Mouse (Mus musculus): ENCODE measurements around the gene Apoa1. TPM values are rescaled to one million over a fixed set of nuclear protein-coding genes. Genes with fewer than 3 reads are reported as not detected.

Gene Apoa1
- polyA plus RNA-seq, 2 experiments, result 1.1 to 9.3 TPM

DNA sequence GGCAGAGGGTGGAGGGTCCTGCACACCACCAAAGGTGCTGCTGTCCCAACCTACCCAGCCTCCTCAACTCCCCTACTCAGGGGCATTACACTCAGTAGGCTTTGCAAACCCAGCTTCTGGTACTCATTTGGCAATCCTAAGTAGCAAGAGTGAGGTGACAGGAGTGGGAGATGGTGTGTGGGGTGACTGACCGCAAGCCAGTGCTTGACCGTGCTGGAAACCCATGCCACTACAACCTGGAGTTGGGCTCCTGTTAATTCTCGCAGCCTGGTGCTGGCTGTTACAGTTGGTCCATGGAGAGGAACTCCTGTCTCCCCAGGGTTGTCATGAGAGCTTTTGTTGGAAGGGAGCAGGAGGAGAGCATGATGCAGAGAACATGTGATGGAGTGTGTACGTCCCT lies 42.4 kb downstream of the Apoa1 start:
- no peaks in the 10 kb centered on the region for H3K27me3 ChIP-seq (ENCODE audit: control insufficient read depth, insufficient read depth, low read length)
- H3K4me2 ChIP-seq (replicated peaks; ENCODE audit: low read depth, low read length, severe bottlenecking), result no peak overlapping the region
- 93% methylated on average over 4 of the region's 4 CpGs for WGBS
- no peaks in the 10 kb centered on the region for H3K9me3 ChIP-seq (ENCODE audit: control insufficient read depth, low read length)
- peaks cover 14% of the 10 kb centered on the region for H3K36me3 ChIP-seq (ENCODE audit: control insufficient read depth, insufficient read depth, low read length)
- no peak overlapping the region for H3K9ac ChIP-seq (ENCODE audit: low read depth, low read length, severe bottlenecking)
- no peak for TF ChIP-seq POLR2A (IDR thresholded peaks at IDR 0.05; ENCODE audit: borderline replicate concordance, extremely low read depth, insufficient read depth, insufficient read length)
- ATAC-seq (ENCODE audit: low FRiP score, low read depth), result no peak
- H3K4me3 ChIP-seq (replicated peaks; ENCODE audit: low read length), result no peak overlapping the region
- no peak for DNase-seq (ENCODE audit: low spot score)
- peaks cover 5% of the 10 kb centered on the region; the same call in 1 of the 2 replicates for H3K4me1 ChIP-seq (ENCODE audit: control insufficient read depth, insufficient read depth, low read length)
- H3K27ac ChIP-seq (replicated peaks; ENCODE audit: low read depth, low read length), result no peak overlapping the region

DNA sequence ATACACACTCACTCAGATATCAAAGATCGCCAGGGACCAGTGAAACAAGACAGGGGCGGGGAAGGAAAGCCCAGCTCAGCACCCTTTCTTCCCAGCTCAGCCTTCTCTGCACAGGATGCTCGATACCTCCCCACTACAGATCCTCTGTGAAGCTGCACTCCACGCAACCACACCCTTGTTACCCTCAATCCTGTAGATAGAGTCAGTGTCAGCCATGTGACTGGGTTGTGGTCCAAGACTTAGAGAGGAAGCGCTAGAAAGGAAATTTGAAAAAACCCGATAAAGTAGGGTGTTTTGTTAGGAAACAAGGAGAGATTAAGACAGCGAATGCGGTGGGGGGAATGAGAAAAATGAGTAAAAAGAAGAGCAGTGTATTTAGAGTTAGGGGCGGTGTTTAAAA lies 43.7 kb downstream of the Apoa1 start:
- no peaks in the 10 kb centered on the region for H3K27me3 ChIP-seq (ENCODE audit: control insufficient read depth, insufficient read depth, low read length)
- DNase-seq (ENCODE audit: low spot score) (no peak), ATAC-seq (ENCODE audit: low FRiP score, low read depth) (no peak)
- H3K4me2 ChIP-seq (replicated peaks; ENCODE audit: low read depth, low read length, severe bottlenecking), result no peak overlapping the region
- TF ChIP-seq POLR2A (IDR thresholded peaks at IDR 0.05; ENCODE audit: borderline replicate concordance, extremely low read depth, insufficient read depth, insufficient read length), result no peak
- H3K4me3 ChIP-seq (replicated peaks; ENCODE audit: low read length), result 0 out of 2 replicates have a peak overlapping the region, but pooled peaks have one; percentile 82
- WGBS, result 88% methylated on average over 9 of the region's 9 CpGs
- H3K9ac ChIP-seq (ENCODE audit: low read depth, low read length, severe bottlenecking), result no peak overlapping the region
- H3K4me1 ChIP-seq (ENCODE audit: control insufficient read depth, insufficient read depth, low read length), result peaks cover 5% of the 10 kb centered on the region; the same call in 1 of the 2 replicates
- no peaks in the 10 kb centered on the region for H3K9me3 ChIP-seq (ENCODE audit: control insufficient read depth, low read length)
- H3K36me3 ChIP-seq (ENCODE audit: control insufficient read depth, insufficient read depth, low read length), result peaks cover 26% of the 10 kb centered on the region
- H3K27ac ChIP-seq (replicated peaks; ENCODE audit: low read depth, low read length), result no peak overlapping the region

DNA sequence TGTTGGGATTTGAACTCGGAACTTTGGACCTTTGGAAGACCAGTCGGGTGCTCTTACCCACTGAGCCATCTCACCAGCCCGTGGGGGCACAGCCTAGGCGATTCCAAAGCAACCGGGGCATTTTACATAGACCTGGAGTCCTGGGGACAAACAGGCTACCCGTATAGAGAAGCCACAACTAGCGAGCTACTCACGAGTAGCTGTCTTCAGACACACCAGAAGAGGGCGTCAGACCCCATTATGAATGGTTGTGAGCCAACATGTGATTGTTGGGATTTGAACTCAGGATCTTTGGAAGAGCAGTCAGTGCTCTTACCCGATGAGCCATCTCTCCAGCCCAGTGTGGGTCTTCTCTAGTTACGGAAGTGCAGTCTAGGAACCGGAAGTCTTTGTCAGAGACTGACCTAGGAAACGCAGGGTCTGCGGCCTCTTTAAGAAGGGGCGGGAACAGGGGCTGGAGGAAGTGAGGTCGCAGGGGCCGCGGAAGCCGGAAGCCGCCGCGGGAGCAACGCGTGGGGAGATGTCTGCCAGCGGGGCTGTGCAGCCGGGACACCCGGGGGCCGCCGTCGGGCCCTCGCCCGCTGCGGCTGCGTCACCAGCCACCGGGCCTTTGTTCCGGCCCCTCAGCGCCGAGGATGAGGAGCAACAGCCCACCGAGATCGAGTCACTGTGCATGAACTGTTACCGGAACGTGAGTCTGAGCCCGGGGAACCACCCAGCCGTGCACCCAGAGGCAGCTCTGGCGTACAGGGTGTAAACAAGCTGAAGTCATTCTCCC lies 44.5 kb downstream of the Apoa1 start, which contains the start of gene Zpr1:
TSS of gene Zpr1 (plus strand) at position 388 of the 778 bp plus-strand sequence.
- H3K4me1 ChIP-seq (ENCODE audit: control insufficient read depth, insufficient read depth, low read length), result peaks cover 5% of the 10 kb centered on the region; the same call in 1 of the 2 replicates
- WGBS, result 8% methylated on average over 40 of the region's 45 CpGs
- peak; percentile 94 for ATAC-seq (ENCODE audit: low FRiP score, low read depth)
- DNase-seq (ENCODE audit: low spot score), result peak; percentile 90
- H3K27ac ChIP-seq (replicated peaks; ENCODE audit: low read depth, low read length), result peak within 1 kb of the TSS; percentile 58; the same call in 1 of the 2 replicates
- H3K9ac ChIP-seq (ENCODE audit: low read depth, low read length, severe bottlenecking), result peak within 1 kb of the TSS; percentile 73
- peak within 1 kb of the TSS; percentile 82 for H3K4me3 ChIP-seq (replicated peaks; ENCODE audit: low read length)
- peak within 1 kb of the TSS; percentile 75 for H3K4me2 ChIP-seq (replicated peaks; ENCODE audit: low read depth, low read length, severe bottlenecking)
- peaks cover 34% of the 10 kb centered on the region for H3K36me3 ChIP-seq (ENCODE audit: control insufficient read depth, insufficient read depth, low read length)
- no peak for TF ChIP-seq POLR2A (IDR thresholded peaks at IDR 0.05; ENCODE audit: borderline replicate concordance, extremely low read depth, insufficient read depth, insufficient read length)
- H3K9me3 ChIP-seq (ENCODE audit: control insufficient read depth, low read length), result no peaks in the 10 kb centered on the region
- H3K27me3 ChIP-seq (ENCODE audit: control insufficient read depth, insufficient read depth, low read length), result no peaks in the 10 kb centered on the region

DNA sequence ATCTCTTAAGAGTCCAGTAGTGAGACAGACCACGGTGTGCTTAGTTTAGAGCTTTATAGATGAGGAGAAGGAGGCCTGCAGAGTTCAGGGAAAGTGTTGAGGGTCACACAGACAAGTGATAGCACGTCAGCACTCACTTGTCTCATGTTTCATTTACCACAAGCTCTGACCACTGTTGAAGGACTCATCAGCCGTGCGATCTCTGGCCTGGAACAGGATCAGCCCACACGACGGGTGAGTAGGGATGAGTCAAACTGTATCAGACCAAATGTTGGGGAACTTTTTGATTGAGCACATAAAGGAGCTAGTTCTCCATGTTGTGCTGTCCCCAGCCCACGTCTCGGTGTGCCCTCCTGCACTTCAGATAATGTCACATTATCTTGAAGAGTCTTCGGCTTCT lies 46.1 kb downstream of the Apoa1 start:
- 90% methylated on average over 9 of the region's 9 CpGs for WGBS
- ATAC-seq (ENCODE audit: low FRiP score, low read depth) (no peak), DNase-seq (ENCODE audit: low spot score) (no peak)
- Histone ChIP-seq H3K9ac (ENCODE audit: low read depth, low read length, severe bottlenecking) (no peak overlapping the region), H3K4me3 (replicated peaks; ENCODE audit: low read length) (no peak overlapping the region), H3K4me1 (ENCODE audit: control insufficient read depth, insufficient read depth, low read length) (peaks cover 5% of the 10 kb centered on the region; the same call in 1 of the 2 replicates), H3K27me3 (ENCODE audit: control insufficient read depth, insufficient read depth, low read length) (no peaks in the 10 kb centered on the region), H3K9me3 (ENCODE audit: control insufficient read depth, low read length) (no peaks in the 10 kb centered on the region), H3K36me3 (ENCODE audit: control insufficient read depth, insufficient read depth, low read length) (peaks cover 47% of the 10 kb centered on the region), H3K27ac (replicated peaks; ENCODE audit: low read depth, low read length) (no peak overlapping the region), H3K4me2 (replicated peaks; ENCODE audit: low read depth, low read length, severe bottlenecking) (no peak overlapping the region)
- no peak for TF ChIP-seq POLR2A (IDR thresholded peaks at IDR 0.05; ENCODE audit: borderline replicate concordance, extremely low read depth, insufficient read depth, insufficient read length)

Other genes starting within 250 kb of the Apoa1 start
- gene Pafah1b2, start 215.9 kb upstream of the Apoa1 start, polyA plus RNA-seq (2012; rRNA removed), result 70.1 and 87.2 TPM in 2 replicates
- 174 and 175 TPM in 2 replicates for gene Pafah1b2, start 215.9 kb upstream of the Apoa1 start, polyA plus RNA-seq (2014; fragmentation: Nextera tagmentation; extraction: Ambion mirVana)
- 23.9 and 26.7 TPM in 2 replicates for gene Sik3, start 215.8 kb upstream of the Apoa1 start, polyA plus RNA-seq (2012; rRNA removed)
- 13.7 and 15.1 TPM in 2 replicates for gene Sik3, start 215.8 kb upstream of the Apoa1 start, polyA plus RNA-seq (2014; fragmentation: Nextera tagmentation; extraction: Ambion mirVana)
- not detected in 2 replicates for gene Apoc3, start 7.1 kb downstream of the Apoa1 start, polyA plus RNA-seq (2012; rRNA removed)
- not detected in 2 replicates for gene Apoc3, start 7.1 kb downstream of the Apoa1 start, polyA plus RNA-seq (2014; fragmentation: Nextera tagmentation; extraction: Ambion mirVana)
- 1.4 and 2.8 TPM in 2 replicates for gene Apoa4, start 12.1 kb downstream of the Apoa1 start, polyA plus RNA-seq (2012; rRNA removed)
- not detected in 2 replicates for gene Apoa4, start 12.1 kb downstream of the Apoa1 start, polyA plus RNA-seq (2014; fragmentation: Nextera tagmentation; extraction: Ambion mirVana)
- not detected in 2 replicates for gene Apoa5, start 40.1 kb downstream of the Apoa1 start, polyA plus RNA-seq (2012; rRNA removed)
- not detected in 2 replicates for gene Apoa5, start 40.1 kb downstream of the Apoa1 start, polyA plus RNA-seq (2014; fragmentation: Nextera tagmentation; extraction: Ambion mirVana)
- 28.2 and 38.7 TPM in 2 replicates for gene Zpr1, start 44.5 kb downstream of the Apoa1 start, polyA plus RNA-seq (2012; rRNA removed)
- gene Zpr1, start 44.5 kb downstream of the Apoa1 start, polyA plus RNA-seq (2014; fragmentation: Nextera tagmentation; extraction: Ambion mirVana), result 54.2 and 59.9 TPM in 2 replicates
- gene Bud13, start 54.4 kb downstream of the Apoa1 start, polyA plus RNA-seq (2012; rRNA removed), result 23.1 and 23.4 TPM in 2 replicates
- 19.2 and 23.7 TPM in 2 replicates for gene Bud13, start 54.4 kb downstream of the Apoa1 start, polyA plus RNA-seq (2014; fragmentation: Nextera tagmentation; extraction: Ambion mirVana)
- gene 4931429L15Rik, start 91.4 kb downstream of the Apoa1 start, polyA plus RNA-seq (2012; rRNA removed), result not detected in 2 replicates
- gene 4931429L15Rik, start 91.4 kb downstream of the Apoa1 start, polyA plus RNA-seq (2014; fragmentation: Nextera tagmentation; extraction: Ambion mirVana), result not detected in 2 replicates

Measured in limb, embryonic 14.5 days (tissue).